20 mouse cellular contexts compared by ENCODE assay signal in genomic region chr6:108698343-108698870, GRCm38 (mm10). TPM values are rescaled to one million over a fixed set of nuclear protein-coding genes. Genes with fewer than 3 reads are reported as not detected.
DNase-seq lines count a peak whose midpoint lies in the region; ATAC-seq and TF ChIP-seq lines count a peak whose summit lies in the region.
"Had no signal": no experiment of that assay in that cellular context is flagged by ENCODE, and none has a peak within 500 bp of the region (broad histone marks: within the 10 kb centered on the region; RNA-seq: fewer than 3 reads in every experiment).

No protein-coding gene starts in this region.

- TF ChIP-seq POLR2A in heart, adult 2 months (IDR thresholded peaks at IDR 0.05; ENCODE audit: insufficient read depth, low read depth, low read length), result no peak

- DNase-seq in frontal cortex, postnatal 25 days (ENCODE audit: low spot score in 2 of 2), result no peak
- DNase-seq in neural tube, embryonic 11.5 days (ENCODE audit: low spot score), result no peak
- DNase-seq in neural tube, embryonic 10.5 days (ENCODE audit: extremely low spot score, low spot score), result no peak
- peak; percentile 35 for DNase-seq in forebrain, embryonic 14.5 days (ENCODE audit: low spot score)
- DNase-seq in retina, postnatal 1 day, result peak; percentile 51
- no peak for DNase-seq in heart, adult 2 months
- DNase-seq in left cerebral cortex, adult 8-10 months (ENCODE audit: low spot score in 2 of 2), result no peak
- DNase-seq: adrenal gland, postnatal 10 days; cerebellum, adult 2 months; heart, postnatal 14 days; liver, embryonic 13.5 days; spleen, adult 18-20 months had no signal

- no peaks in the 10 kb centered on the region for H3K36me3 ChIP-seq in neural tube, embryonic 11.5 days (ENCODE audit: control insufficient read depth, insufficient read depth, low read length)
- no peaks in the 10 kb centered on the region for H3K36me3 ChIP-seq in forebrain, embryonic 14.5 days (ENCODE audit: control insufficient read depth, insufficient read depth, low read length)
- H3K36me3 ChIP-seq in heart, adult 2 months (ENCODE audit: control insufficient read depth, insufficient read depth, low read length), result no peaks in the 10 kb centered on the region
- H3K36me3 ChIP-seq: kidney, embryonic 15.5 days; limb, embryonic 12.5 days; liver, embryonic 13.5 days; stomach, embryonic 15.5 days had no signal

- no peaks in the 10 kb centered on the region for H3K9me3 ChIP-seq in neural tube, embryonic 11.5 days (ENCODE audit: control insufficient read depth, low read length)
- H3K9me3 ChIP-seq in forebrain, embryonic 14.5 days (replicated peaks; ENCODE audit: control insufficient read depth, low read length), result no peaks in the 10 kb centered on the region
- H3K9me3 ChIP-seq: kidney, embryonic 15.5 days; limb, embryonic 12.5 days; liver, embryonic 13.5 days; stomach, embryonic 15.5 days had no signal

- intact Hi-C loops in heart, adult 2 months (cut with DNase I), result no loop called here

- H3K4me1 ChIP-seq in neural tube, embryonic 11.5 days (ENCODE audit: control insufficient read depth, insufficient read depth, low read length), result peaks cover 11% of the 10 kb centered on the region; the same call in 1 of the 2 replicates
- 0 out of 2 replicates have a peak, but pooled peaks cover 6% of the 10 kb centered on the region for H3K4me1 ChIP-seq in forebrain, embryonic 14.5 days (ENCODE audit: control insufficient read depth, insufficient read depth, low read length)
- H3K4me1 ChIP-seq in heart, adult 2 months (ENCODE audit: control insufficient read depth, insufficient read depth, low read length), result peaks cover 4% of the 10 kb centered on the region
- H3K4me1 ChIP-seq: stomach, embryonic 15.5 days had no signal

- no peak overlapping the region for H3K4me2 ChIP-seq in neural tube, embryonic 11.5 days (ENCODE audit: low read depth)
- no peak overlapping the region for H3K4me2 ChIP-seq in forebrain, embryonic 14.5 days (ENCODE audit: low read length)
- H3K4me2 ChIP-seq: heart, embryonic 11.5 days; kidney, embryonic 15.5 days; limb, embryonic 12.5 days; liver, embryonic 13.5 days; stomach, embryonic 15.5 days had no signal

- WGBS in neural tube, embryonic 11.5 days, result 22% methylated on average over 4 of the region's 4 CpGs
- WGBS in forebrain, embryonic 14.5 days, result 3% methylated on average over 4 of the region's 4 CpGs
- 74% methylated on average over 4 of the region's 4 CpGs for WGBS in heart, adult 2 months

- H3K79me2 ChIP-seq in heart, adult 2 months (replicated peaks; ENCODE audit: control insufficient read depth, insufficient read depth, low read length), result no peaks in the 10 kb centered on the region

- H3K4me3 ChIP-seq in neural tube, embryonic 11.5 days (ENCODE audit: low read depth, low read length), result no peak overlapping the region
- no peak overlapping the region for H3K4me3 ChIP-seq in forebrain, embryonic 14.5 days (ENCODE audit: low read depth, low read length)
- H3K4me3 ChIP-seq in heart, adult 2 months, result no peak overlapping the region
- H3K4me3 ChIP-seq: erythroblast, embryonic 14.5 days; kidney, embryonic 15.5 days; layer of hippocampus, adult 2 months; limb, embryonic 12.5 days; liver, embryonic 13.5 days; stomach, embryonic 15.5 days had no signal

- ATAC-seq in frontal cortex, adult (ENCODE audit: low TSS enrichment), result peak; percentile 25; the same call in 1 of the 2 replicates
- ATAC-seq in neural tube, embryonic 11.5 days (ENCODE audit: insufficient read depth, low FRiP score, low TSS enrichment), result peak; percentile 58
- peak; percentile 53; the same call in 1 of the 2 replicates for ATAC-seq in forebrain, embryonic 14.5 days
- ATAC-seq: inflammation-experienced regulatory T-cells, adult 6 months had no signal

- no peaks in the 10 kb centered on the region for H3K27me3 ChIP-seq in neural tube, embryonic 11.5 days (ENCODE audit: control insufficient read depth, insufficient read depth, low read length)
- no peaks in the 10 kb centered on the region for H3K27me3 ChIP-seq in forebrain, embryonic 14.5 days (replicated peaks; ENCODE audit: control insufficient read depth, insufficient read depth, low read length)
- H3K27me3 ChIP-seq in heart, adult 2 months (ENCODE audit: control insufficient read depth, insufficient read depth, low read length), result no peaks in the 10 kb centered on the region
- H3K27me3 ChIP-seq: kidney, embryonic 15.5 days; liver, embryonic 13.5 days; stomach, embryonic 15.5 days had no signal

- no peak overlapping the region for H3K27ac ChIP-seq in neural tube, embryonic 11.5 days (ENCODE audit: low read depth, low read length)
- H3K27ac ChIP-seq in forebrain, embryonic 14.5 days (ENCODE audit: low read depth, low read length), result no peak overlapping the region
- H3K27ac ChIP-seq in heart, adult 2 months, result no peak overlapping the region
- H3K27ac ChIP-seq: kidney, embryonic 15.5 days; layer of hippocampus, adult 2 months; limb, embryonic 12.5 days; liver, embryonic 13.5 days; stomach, embryonic 15.5 days had no signal

- TF ChIP-seq EP300 in heart, adult 2 months (IDR thresholded peaks at IDR 0.05; ENCODE audit: insufficient read depth, low read depth, low read length), result no peak

- no peak overlapping the region for H3K9ac ChIP-seq in neural tube, embryonic 11.5 days (ENCODE audit: low read length)
- no peak overlapping the region for H3K9ac ChIP-seq in forebrain, embryonic 14.5 days (ENCODE audit: low read length)
- no peak overlapping the region for H3K9ac ChIP-seq in heart, adult 2 months (ENCODE audit: low read depth, low read length)
- H3K9ac ChIP-seq: kidney, embryonic 15.5 days; limb, embryonic 12.5 days; liver, embryonic 13.5 days; stomach, embryonic 15.5 days had no signal

- TF ChIP-seq CTCF in heart, adult 2 months (IDR thresholded peaks at IDR 0.05), result no peak

RNA-seq across cellular contexts. Expression of gene Bhlhe40, which starts 38.0 kb away (rescaled TPM):
- 3.7 and 4.2 TPM in 2 replicates for polyA plus RNA-seq in neural tube, embryonic 11.5 days (2014; fragmentation: Nextera tagmentation; extraction: Ambion mirVana)
- 5.0 and 6.7 TPM in 2 replicates for polyA plus RNA-seq in forebrain, embryonic 14.5 days (2014; fragmentation: Nextera tagmentation; extraction: Ambion mirVana)
- total RNA-seq in heart, adult 2 months (2021), result 10 to 100 TPM; 31.1 to 64.6 TPM
- polyA plus RNA-seq in heart, adult 2 months (2012; rRNA removed), result 21.2 and 27.9 TPM in 2 replicates
- 100 to 1,000 TPM in 3 of 4 experiments, 10 to 100 TPM in 1; 92.2 to 130 (median 111) TPM for total RNA-seq in left cerebral cortex, adult 8-10 months (2022)

Comparison
In these comparisons a context has a peak if more than half of its experiments do, and no peak if none do; other contexts are left out.
1. DNase-seq: peak in forebrain, embryonic 14.5 days (single experiment) and retina, postnatal 1 day (single experiment); none in frontal cortex, postnatal 25 days (0 of 2), neural tube, embryonic 11.5 days (single experiment), neural tube, embryonic 10.5 days (single experiment), heart, adult 2 months (0 of 2) and left cerebral cortex, adult 8-10 months (0 of 2).
2. Peak in every context shown above with its lines, with median percentiles within 50 percentile points of each other: ATAC-seq.